Mouse (Mus musculus): ENCODE results near the gene Gpx1. TPM values are rescaled to one million over a fixed set of nuclear protein-coding genes. Genes with fewer than 3 reads are reported as not detected.
A peak's percentile ranks its signal among the peaks of the same experiment; 100 is the strongest.

The Gpx1 gene
- polyA plus RNA-seq, 2 experiments: 476 to 718 TPM

- Histone ChIP-seq H3K27me3 (ENCODE audit: control insufficient read depth, insufficient read depth, low read length) (no peaks in the 10 kb centered on the region), H3K27ac (replicated peaks; ENCODE audit: low read depth, low read length) (no peak within 1 kb of the TSS), H3K4me1 (ENCODE audit: control insufficient read depth, insufficient read depth, low read length) (no peaks in the 10 kb centered on the region), H3K9me3 (ENCODE audit: control insufficient read depth, low read length) (no peaks in the 10 kb centered on the region), H3K4me2 (replicated peaks; ENCODE audit: low read depth, low read length, severe bottlenecking) (0 out of 2 replicates have a peak within 1 kb of the TSS, but pooled peaks have one; percentile 5), H3K9ac (ENCODE audit: low read depth, low read length, severe bottlenecking) (peak within 1 kb of the TSS; percentile 25; the same call in 1 of the 2 replicates), H3K4me3 (replicated peaks; ENCODE audit: low read length) (peak within 1 kb of the TSS; percentile 10; the same call in 1 of the 2 replicates), H3K36me3 (ENCODE audit: control insufficient read depth, insufficient read depth, low read length) (peaks cover 25% of the 10 kb centered on the region)
- 26% methylated on average over 18 of the region's 18 CpGs for WGBS
- ATAC-seq (ENCODE audit: low FRiP score, low read depth): no peak
- no peak for TF ChIP-seq POLR2A (IDR thresholded peaks at IDR 0.05; ENCODE audit: borderline replicate concordance, extremely low read depth, insufficient read depth, insufficient read length)
- DNase-seq (ENCODE audit: low spot score): no peak
Measured at GRCm38 (mm10) chr9:108296453-108297355, 42.0 kb upstream of the Gpx1 start, which contains the start of gene Amt. Amt (plus strand) TSS chr9:108296853.

DNA sequence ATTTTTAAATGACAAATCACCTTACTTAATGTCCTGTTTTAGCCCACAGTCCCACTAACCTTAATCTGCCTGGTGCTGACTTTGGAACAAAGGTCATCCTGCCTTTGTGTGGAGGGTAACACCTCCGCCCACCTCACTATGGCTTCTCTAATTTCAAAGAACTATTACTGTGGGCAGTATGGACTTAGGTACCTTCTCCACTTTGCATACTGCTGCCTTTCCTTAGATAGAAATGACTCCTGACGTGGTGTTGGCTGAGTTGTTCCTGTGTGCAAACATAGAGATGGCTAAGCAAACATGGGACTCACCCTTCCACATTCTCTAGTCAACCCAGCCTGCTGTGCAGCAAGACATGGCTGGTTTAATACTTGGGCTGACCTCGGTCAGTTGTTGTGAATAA is 36.9 kb upstream of the Gpx1 start:
- Histone ChIP-seq H3K4me1 (ENCODE audit: control insufficient read depth, insufficient read depth, low read length) (peaks cover 6% of the 10 kb centered on the region), H3K9ac (ENCODE audit: low read depth, low read length, severe bottlenecking) (no peak overlapping the region), H3K9me3 (ENCODE audit: control insufficient read depth, low read length) (no peaks in the 10 kb centered on the region), H3K27me3 (ENCODE audit: control insufficient read depth, insufficient read depth, low read length) (no peaks in the 10 kb centered on the region), H3K4me3 (replicated peaks; ENCODE audit: low read length) (no peak overlapping the region), H3K27ac (replicated peaks; ENCODE audit: low read depth, low read length) (no peak overlapping the region), H3K36me3 (ENCODE audit: control insufficient read depth, insufficient read depth, low read length) (peaks cover 32% of the 10 kb centered on the region), H3K4me2 (replicated peaks; ENCODE audit: low read depth, low read length, severe bottlenecking) (no peak overlapping the region)
- WGBS: 86% methylated on average over 3 of the region's 3 CpGs
- TF ChIP-seq POLR2A (IDR thresholded peaks at IDR 0.05; ENCODE audit: borderline replicate concordance, extremely low read depth, insufficient read depth, insufficient read length): no peak
- no peak for ATAC-seq (ENCODE audit: low FRiP score, low read depth)
- no peak for DNase-seq (ENCODE audit: low spot score)

DNA sequence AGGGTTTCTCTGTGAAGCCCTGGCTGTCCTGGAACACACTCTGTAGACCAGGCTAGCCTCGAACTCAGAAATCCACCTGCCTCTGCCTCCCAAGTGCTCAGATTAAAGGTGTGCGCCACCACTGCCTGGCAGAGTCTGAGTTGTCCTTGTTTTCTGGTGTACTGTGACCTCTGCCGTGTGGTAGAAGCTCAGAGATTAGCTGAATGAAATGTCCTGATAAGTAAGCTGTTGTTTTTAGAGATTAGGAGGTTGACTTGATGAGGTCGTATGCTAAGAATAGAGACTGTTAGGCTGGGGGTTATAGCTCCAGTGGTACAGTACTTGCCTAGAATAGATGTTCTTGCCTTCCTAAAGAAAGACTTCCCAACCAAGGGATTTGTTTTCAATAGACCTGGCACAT is 34.0 kb upstream of the Gpx1 start:
- WGBS: 90% methylated on average over 4 of the region's 4 CpGs
- no peaks in the 10 kb centered on the region for H3K9me3 ChIP-seq (ENCODE audit: control insufficient read depth, low read length)
- no peak for ATAC-seq (ENCODE audit: low FRiP score, low read depth)
- peaks cover 27% of the 10 kb centered on the region for H3K36me3 ChIP-seq (ENCODE audit: control insufficient read depth, insufficient read depth, low read length)
- peak overlapping the region; percentile 98; the same call in 1 of the 2 replicates for H3K9ac ChIP-seq (ENCODE audit: low read depth, low read length, severe bottlenecking)
- no peak overlapping the region for H3K27ac ChIP-seq (replicated peaks; ENCODE audit: low read depth, low read length)
- H3K4me1 ChIP-seq (ENCODE audit: control insufficient read depth, insufficient read depth, low read length): peaks cover 20% of the 10 kb centered on the region
- no peak for DNase-seq (ENCODE audit: low spot score)
- peak overlapping the region; percentile 83 for H3K4me2 ChIP-seq (replicated peaks; ENCODE audit: low read depth, low read length, severe bottlenecking)
- H3K4me3 ChIP-seq (replicated peaks; ENCODE audit: low read length): peak overlapping the region; percentile 98
- TF ChIP-seq POLR2A (IDR thresholded peaks at IDR 0.05; ENCODE audit: borderline replicate concordance, extremely low read depth, insufficient read depth, insufficient read length): no peak
- no peaks in the 10 kb centered on the region for H3K27me3 ChIP-seq (ENCODE audit: control insufficient read depth, insufficient read depth, low read length)

- Histone ChIP-seq H3K4me3 (replicated peaks; ENCODE audit: low read length) (peak overlapping the region; percentile 98), H3K36me3 (ENCODE audit: control insufficient read depth, insufficient read depth, low read length) (peaks cover 25% of the 10 kb centered on the region), H3K27ac (replicated peaks; ENCODE audit: low read depth, low read length) (peak overlapping the region; percentile 100; the same call in 1 of the 2 replicates), H3K4me1 (ENCODE audit: control insufficient read depth, insufficient read depth, low read length) (peaks cover 20% of the 10 kb centered on the region), H3K4me2 (replicated peaks; ENCODE audit: low read depth, low read length, severe bottlenecking) (peak overlapping the region; percentile 83), H3K9me3 (ENCODE audit: control insufficient read depth, low read length) (no peaks in the 10 kb centered on the region), H3K27me3 (ENCODE audit: control insufficient read depth, insufficient read depth, low read length) (no peaks in the 10 kb centered on the region), H3K9ac (ENCODE audit: low read depth, low read length, severe bottlenecking) (peak overlapping the region; percentile 98)
- no peak for TF ChIP-seq POLR2A (IDR thresholded peaks at IDR 0.05; ENCODE audit: borderline replicate concordance, extremely low read depth, insufficient read depth, insufficient read length)
- 6% methylated on average over 1 of the region's 1 CpGs for WGBS
- ATAC-seq (ENCODE audit: low FRiP score, low read depth) (no peak), DNase-seq (ENCODE audit: low spot score) (no peak)
Measured at GRCm38 (mm10) chr9:108305170-108305569, 33.5 kb upstream of the Gpx1 start.

GRCm38 (mm10) chr9:108305629-108306520 is 32.8 kb upstream of the Gpx1 start, which contains the start of the genes Rhoa and Tcta:
Rhoa (plus strand) TSS chr9:108306129.
Tcta (minus strand) TSS chr9:108306160.
- Histone ChIP-seq H3K27me3 (ENCODE audit: control insufficient read depth, insufficient read depth, low read length) (no peaks in the 10 kb centered on the region), H3K9ac (ENCODE audit: low read depth, low read length, severe bottlenecking) (peak within 1 kb of the TSS; percentile 98), H3K4me3 (replicated peaks; ENCODE audit: low read length) (peak within 1 kb of the TSS; percentile 98), H3K27ac (replicated peaks; ENCODE audit: low read depth, low read length) (peak within 1 kb of the TSS; percentile 100), H3K36me3 (ENCODE audit: control insufficient read depth, insufficient read depth, low read length) (peaks cover 25% of the 10 kb centered on the region), H3K9me3 (ENCODE audit: control insufficient read depth, low read length) (no peaks in the 10 kb centered on the region), H3K4me1 (ENCODE audit: control insufficient read depth, insufficient read depth, low read length) (peaks cover 20% of the 10 kb centered on the region), H3K4me2 (replicated peaks; ENCODE audit: low read depth, low read length, severe bottlenecking) (peak within 1 kb of the TSS; percentile 83)
- TF ChIP-seq POLR2A (IDR thresholded peaks at IDR 0.05; ENCODE audit: borderline replicate concordance, extremely low read depth, insufficient read depth, insufficient read length): peak; percentile 66; the same call in 1 of the 2 replicates
- ATAC-seq (ENCODE audit: low FRiP score, low read depth) (peak; percentile 98), DNase-seq (ENCODE audit: low spot score) (peak; percentile 100)
- WGBS: under 1% methylated on average over 72 of the region's 81 CpGs
